8 mouse cellular contexts compared by ENCODE assay signal in the genomic region with DNA sequence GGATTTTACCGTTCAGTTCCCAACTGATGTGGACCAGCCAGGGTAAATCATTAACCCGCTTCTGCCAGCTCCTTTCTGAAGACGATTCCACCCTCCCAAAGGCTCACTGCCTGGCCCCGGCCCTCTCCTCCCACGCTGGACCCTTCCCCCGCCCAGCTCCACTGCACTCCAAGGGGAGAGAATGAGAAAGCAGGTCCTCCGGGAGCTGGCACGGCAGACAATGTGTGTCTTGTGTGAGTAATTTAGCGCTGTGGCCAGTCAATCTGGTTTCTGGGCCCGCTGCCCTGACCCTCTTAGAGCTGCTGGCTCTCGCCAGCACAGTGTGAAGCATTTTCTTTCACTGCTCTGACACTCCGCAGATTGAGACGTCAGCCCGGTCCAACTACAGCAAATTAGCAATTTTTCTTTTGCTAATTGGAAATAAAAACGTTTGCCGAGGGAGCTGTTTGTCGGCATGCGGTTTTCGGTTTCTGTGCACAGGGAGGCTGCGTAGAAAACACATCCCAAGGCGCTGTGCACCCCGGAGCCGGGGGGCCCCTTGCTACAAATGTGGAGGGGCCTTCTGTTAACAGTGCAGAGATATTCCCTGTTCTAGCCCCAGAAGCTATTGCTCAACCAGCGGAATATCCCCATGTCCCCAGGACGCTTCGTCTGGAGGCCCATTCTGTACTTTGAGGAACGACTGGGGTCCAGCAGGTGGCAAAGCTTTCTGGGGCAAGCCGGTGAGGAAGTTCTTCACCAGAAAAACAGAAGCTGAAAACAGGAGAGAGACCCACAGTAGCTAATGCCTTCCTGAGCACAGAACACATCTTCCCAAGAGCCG.
DNase-seq lines count a peak whose midpoint lies in the region; ATAC-seq and TF ChIP-seq lines count a peak whose summit lies in the region.

No protein-coding gene starts in this region.

- no peaks in the 10 kb centered on the region for H3K36me3 ChIP-seq in hindbrain, embryonic 16.5 days (ENCODE audit: control insufficient read depth, insufficient read depth, low read length)
- no peaks in the 10 kb centered on the region for H3K36me3 ChIP-seq in lung, embryonic 14.5 days (ENCODE audit: insufficient read depth)

- TF ChIP-seq CTCF in lung, embryonic 14.5 days (IDR thresholded peaks at IDR 0.05; ENCODE audit: low read depth): no peak

- H3K9me3 ChIP-seq in hindbrain, embryonic 16.5 days (ENCODE audit: control insufficient read depth, low read length): no peaks in the 10 kb centered on the region
- H3K9me3 ChIP-seq in lung, embryonic 14.5 days (ENCODE audit: low read depth, low read length): no peaks in the 10 kb centered on the region

- peak overlapping the region; percentile 62 for H3K27ac ChIP-seq in hindbrain, embryonic 16.5 days (ENCODE audit: low read depth, low read length)
- peak overlapping the region; percentile 74 for H3K27ac ChIP-seq in lung, embryonic 14.5 days (ENCODE audit: low read depth)

- peak; percentile 73 for DNase-seq in adrenal gland, postnatal 10 days
- peak; percentile 77 for DNase-seq in embryo, embryonic 11 days
- DNase-seq in gastrocnemius, postnatal 25 days: peak; percentile 72
- DNase-seq in layer of hippocampus, postnatal 25 days (ENCODE audit: extremely low spot score in 1 of 2, low spot score in 1 of 2): peak; percentile 47 to 55
- peak; percentile 83 for DNase-seq in lung, embryonic 14.5 days
- DNase-seq in retina, postnatal 1 day: peak; percentile 93
- no peak for DNase-seq in thymus, postnatal 36 days

- H3K27me3 ChIP-seq in hindbrain, embryonic 16.5 days (replicated peaks; ENCODE audit: control insufficient read depth, insufficient read depth, low read length): peaks cover 14% of the 10 kb centered on the region
- H3K27me3 ChIP-seq in lung, embryonic 14.5 days (ENCODE audit: insufficient read depth, low read length): peaks cover 20% of the 10 kb centered on the region

- WGBS in hindbrain, embryonic 16.5 days: 13% methylated on average over 28 of the region's 29 CpGs
- WGBS in lung, embryonic 14.5 days: 27% methylated on average over 29 of the region's 29 CpGs

- peak overlapping the region; percentile 33 for H3K4me2 ChIP-seq in hindbrain, embryonic 16.5 days (ENCODE audit: low read length)
- H3K4me2 ChIP-seq in lung, embryonic 14.5 days: peak overlapping the region; percentile 47

- peak; percentile 91 for ATAC-seq in hindbrain, embryonic 16.5 days
- peak; percentile 69 for ATAC-seq in lung, embryonic 14.5 days (ENCODE audit: insufficient read depth)

- H3K9ac ChIP-seq in hindbrain, embryonic 16.5 days (ENCODE audit: low read depth, low read length): peak overlapping the region; percentile 30
- H3K9ac ChIP-seq in lung, embryonic 14.5 days: peak overlapping the region; percentile 4; the same call in 1 of the 2 replicates

- H3K4me1 ChIP-seq in hindbrain, embryonic 16.5 days (ENCODE audit: control insufficient read depth, insufficient read depth, low read depth, low read length): peaks cover 45% of the 10 kb centered on the region
- H3K4me1 ChIP-seq in lung, embryonic 14.5 days (ENCODE audit: insufficient read depth): peaks cover 32% of the 10 kb centered on the region

- no peak overlapping the region for H3K4me3 ChIP-seq in hindbrain, embryonic 16.5 days (ENCODE audit: low read length)
- H3K4me3 ChIP-seq in lung, embryonic 14.5 days (ENCODE audit: low read depth, low read length): no peak overlapping the region

Comparison
In these comparisons a context has a peak if more than half of its experiments do, and no peak if none do; other contexts are left out.
1. DNase-seq: peak in adrenal gland, postnatal 10 days (single experiment), embryo, embryonic 11 days (single experiment), gastrocnemius, postnatal 25 days (single experiment), layer of hippocampus, postnatal 25 days (2 of 2), lung, embryonic 14.5 days (single experiment) and retina, postnatal 1 day (single experiment); none in thymus, postnatal 36 days (0 of 2).